Mouse (Mus musculus) liver, embryonic 14.5 days (tissue): ENCODE data around the gene Muc3a. TPM values are rescaled to one million over a fixed set of nuclear protein-coding genes. Genes with fewer than 3 reads are reported as not detected.

Experiments used
- ATAC-seq: fragments of 200-750 bp; cut with Nextera tagmentation; 2 replicates; pipeline ENCODE4 v1.8.0; 2017; ENCODE audit warnings: moderate number of reproducible peaks, mild to moderate bottlenecking, moderate library complexity; ENCODE audit not compliant: insufficient read depth
- DNase-seq, 3 experiments: peaks; one replicate each; pipeline ENCODE4 v3.0.0-alpha.2; 2012 to 2013; ENCODE audit warnings: low read depth in 3 of 3, low spot score in 3 of 3
- H3K27ac ChIP-seq: fragments of 300-500 bp; sonication (generic); 2 replicates; pipeline ENCODE4 v1.5.1; 2014; ENCODE audit warnings: moderate library complexity, mild to moderate bottlenecking, control low read depth, inconsistent platforms
- H3K27me3 ChIP-seq: fragments of 300-500 bp; sonication (generic); 2 replicates; pipeline ENCODE4 v1.6.1; 2014; ENCODE audit warnings: mild to moderate bottlenecking, low read length, moderate library complexity; ENCODE audit not compliant: control insufficient read depth, insufficient read depth
- H3K36me3 ChIP-seq: fragments of 300-500 bp; sonication (generic); replicated peaks from 2 replicates; pipeline ENCODE4 v1.6.1; 2014; ENCODE audit warnings: low read depth; ENCODE audit not compliant: control insufficient read depth, insufficient read depth
- H3K4me1 ChIP-seq, 2 experiments: fragments of 200-500 bp in 1 of 2; fragments of 300-500 bp in 1 of 2; sonication (generic) in 1 of 2; replicated peaks; 2 replicates each; pipeline ENCODE4 v1.6.1; 2012 to 2014; ENCODE audit warnings: antibody characterized with exemption in 1 of 2, inconsistent platforms in 1 of 2, low read length in 1 of 2; ENCODE audit not compliant: control insufficient read depth in 2 of 2, insufficient read depth in 2 of 2
- H3K4me2 ChIP-seq: fragments of 300-500 bp; sonication (generic); 2 replicates; pipeline ENCODE4 v1.6.1; 2014; ENCODE audit warnings: low read depth, mild to moderate bottlenecking, control low read depth, moderate library complexity
- H3K4me3 ChIP-seq, 2 experiments: fragments of 200-500 bp in 1 of 2; fragments of 300-500 bp in 1 of 2; sonication (generic) in 1 of 2; 2 replicates each; pipeline ENCODE4 v1.5.1; 2012 to 2014; ENCODE audit warnings: low read depth in 2 of 2, low read length in 2 of 2, mild to moderate bottlenecking in 2 of 2, control low read depth in 1 of 2, inconsistent platforms in 1 of 2, moderate library complexity in 1 of 2; ENCODE audit not compliant: insufficient read depth in 1 of 2
- H3K9ac ChIP-seq: fragments of 300-500 bp; sonication (generic); replicated peaks from 2 replicates; pipeline ENCODE4 v1.6.1; 2014; ENCODE audit warnings: mild to moderate bottlenecking, control low read depth, moderate library complexity
- H3K9me3 ChIP-seq: fragments of 300-500 bp; sonication (generic); 2 replicates; pipeline ENCODE4 v1.6.1; 2016; ENCODE audit warnings: low read length, mixed read lengths; ENCODE audit not compliant: control insufficient read depth
- CTCF ChIP-seq: IDR thresholded peaks from 2 replicates; pipeline ENCODE4 v1.5.1; 2016; ENCODE audit warnings: antibody characterized with exemption, low read depth, control low read depth
- EP300 ChIP-seq: IDR thresholded peaks from 2 replicates; pipeline ENCODE4 v1.6.1; 2016; ENCODE audit warnings: antibody characterized with exemption, low read depth
- WGBS: fragments of 180-500 bp; shearing (Covaris S2); extraction: QIAGEN DNeasy Blood & Tissue Kit; methylation state at CpG from one replicate; pipeline ENCODE4 v1.1.7; 2014; ENCODE audit not compliant: insufficient replicate concordance; 5-methylcytosine and 5-hydroxymethylcytosine counted together
- polyA plus RNA-seq, 2 experiments: library from polyadenylated mRNA; depleted of rRNA in 1 of 2; stranded (reverse) in 1 of 2; unstranded in 1 of 2; fragments of >200 nt; fragmentation: Nextera tagmentation in 1 of 2; extraction: Ambion mirVana in 1 of 2; gene quantifications; 2 replicates each; pipeline versions ENCODE4 v1.2.1 to v1.2.3; 2012 to 2014

Muc3a gene
- polyA plus RNA-seq, 2 experiments: 0.06 TPM; not detected in 1

DNA sequence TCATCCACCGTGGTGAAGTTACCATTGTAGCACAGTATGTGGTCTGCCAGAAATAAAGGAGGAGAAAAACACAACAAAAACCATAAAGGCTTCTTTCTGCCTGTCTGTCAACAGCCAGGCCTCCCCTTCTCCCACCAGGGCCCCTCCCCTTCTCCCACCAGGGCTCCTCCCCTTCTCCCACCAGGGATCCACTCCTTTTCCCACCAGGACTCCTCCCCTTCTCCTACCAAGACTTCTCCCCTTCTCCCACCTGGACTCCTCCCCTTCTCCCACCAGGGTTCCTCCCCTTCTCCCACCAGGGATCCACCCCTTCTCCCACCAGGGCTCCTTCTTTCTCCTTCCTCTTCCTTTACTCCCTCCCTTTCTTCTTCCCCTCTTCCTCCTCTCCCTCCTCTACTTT, 39.6 kb downstream of the Muc3a start:
- Histone ChIP-seq H3K4me2 (no peak overlapping the region), H3K27ac (no peak overlapping the region), H3K4me1 (no peaks in the 10 kb centered on the region), H3K4me3 (no peak overlapping the region), H3K9ac (no peak overlapping the region), H3K9me3 (no peaks in the 10 kb centered on the region), H3K27me3 (no peaks in the 10 kb centered on the region), H3K36me3 (no peaks in the 10 kb centered on the region)
- ATAC-seq (no peak), DNase-seq (no peak)
- no peak for TF ChIP-seq EP300
- TF ChIP-seq CTCF: no peak
- WGBS: 23% methylated on average over 1 of the region's 1 CpGs

DNA sequence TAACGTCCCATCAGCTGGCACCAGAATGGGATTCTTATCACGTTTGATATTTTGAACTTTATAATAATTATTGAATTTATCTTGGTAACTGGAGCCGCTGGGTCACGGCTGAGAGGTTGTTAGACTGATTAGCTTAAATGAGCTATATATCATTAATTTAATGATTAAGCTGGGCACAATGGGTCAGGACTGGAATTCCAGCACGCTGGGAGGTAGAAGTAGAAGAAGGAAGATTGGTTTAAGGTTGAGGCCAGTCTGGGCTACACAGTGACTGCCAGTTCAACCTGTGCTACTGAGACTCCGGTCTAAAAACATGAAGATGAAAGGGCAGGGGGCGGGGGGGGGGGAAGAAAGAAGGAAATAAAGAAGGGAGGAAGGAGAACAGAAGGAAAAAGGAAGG, 40.7 kb downstream of the Muc3a start:
- WGBS: 53% methylated on average over 7 of the region's 7 CpGs
- H3K27me3 ChIP-seq: no peaks in the 10 kb centered on the region
- DNase-seq (no peak), ATAC-seq (no peak)
- no peaks in the 10 kb centered on the region for H3K36me3 ChIP-seq
- no peaks in the 10 kb centered on the region for H3K4me1 ChIP-seq
- H3K4me2 ChIP-seq: no peak overlapping the region
- no peak overlapping the region for H3K4me3 ChIP-seq
- TF ChIP-seq CTCF (no peak), EP300 (no peak)
- no peak overlapping the region for H3K27ac ChIP-seq
- H3K9me3 ChIP-seq: no peaks in the 10 kb centered on the region
- H3K9ac ChIP-seq: no peak overlapping the region

DNA sequence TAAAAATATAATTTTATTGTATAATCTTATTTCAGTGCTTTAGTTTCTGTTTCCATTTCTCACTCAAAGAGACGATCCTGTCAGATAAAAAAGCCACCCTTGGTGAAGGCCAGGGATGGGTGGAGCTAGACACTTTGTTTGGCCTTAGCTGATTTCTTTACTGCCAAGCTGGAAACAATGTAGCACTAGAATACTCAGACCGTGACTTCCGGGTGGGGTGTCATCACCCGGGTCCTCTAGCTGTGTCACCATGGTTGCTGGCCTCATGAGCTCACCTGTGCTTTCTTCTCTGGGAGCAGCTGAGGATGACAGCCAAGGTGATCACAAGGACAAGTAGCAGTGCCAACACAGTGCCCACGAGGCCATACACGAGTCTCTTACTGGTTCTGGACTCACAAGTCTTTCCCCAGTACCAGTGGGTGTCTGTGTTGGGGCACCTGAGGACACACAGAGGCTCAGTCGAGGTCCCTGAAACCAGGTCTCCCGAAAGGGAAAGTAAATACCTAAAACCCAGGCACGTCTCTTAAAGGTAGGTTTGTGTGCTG, 41.3 kb downstream of the Muc3a start:
- no peak for ATAC-seq
- Histone ChIP-seq H3K9me3 (no peaks in the 10 kb centered on the region), H3K4me1 (no peaks in the 10 kb centered on the region), H3K4me2 (no peak overlapping the region), H3K9ac (no peak overlapping the region), H3K27me3 (no peaks in the 10 kb centered on the region), H3K4me3 (no peak overlapping the region), H3K36me3 (no peaks in the 10 kb centered on the region), H3K27ac (no peak overlapping the region)
- no peak for DNase-seq
- TF ChIP-seq EP300 (no peak), CTCF (no peak)
- WGBS: 48% methylated on average over 9 of the region's 9 CpGs

DNA sequence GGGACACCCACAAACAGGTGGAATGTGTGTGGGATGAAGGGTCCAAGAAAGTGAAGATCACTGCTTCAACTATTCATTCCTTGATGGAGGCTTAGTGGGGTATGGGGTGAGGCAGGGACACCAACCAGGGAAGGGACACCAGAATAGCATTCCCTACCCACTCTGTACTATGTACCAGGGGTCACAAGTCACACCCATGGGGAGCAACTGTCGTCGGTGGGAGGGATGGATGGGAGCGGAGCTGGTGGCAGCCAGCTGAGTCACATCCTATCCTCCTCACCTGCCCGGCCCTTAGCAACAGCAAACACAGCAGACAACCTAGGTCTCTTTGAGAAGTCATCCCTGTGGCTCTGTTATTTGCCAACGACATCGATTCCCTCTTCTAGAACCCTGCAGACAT, 44.6 kb downstream of the Muc3a start:
- DNase-seq (no peak), ATAC-seq (no peak)
- H3K4me3 ChIP-seq: no peak overlapping the region
- no peaks in the 10 kb centered on the region for H3K9me3 ChIP-seq
- no peak overlapping the region for H3K27ac ChIP-seq
- 40% methylated on average over 6 of the region's 6 CpGs for WGBS
- no peaks in the 10 kb centered on the region for H3K27me3 ChIP-seq
- TF ChIP-seq CTCF: no peak
- no peak for TF ChIP-seq EP300
- H3K4me1 ChIP-seq: no peaks in the 10 kb centered on the region
- H3K36me3 ChIP-seq: no peaks in the 10 kb centered on the region
- no peak overlapping the region for H3K9ac ChIP-seq
- H3K4me2 ChIP-seq: no peak overlapping the region

DNA sequence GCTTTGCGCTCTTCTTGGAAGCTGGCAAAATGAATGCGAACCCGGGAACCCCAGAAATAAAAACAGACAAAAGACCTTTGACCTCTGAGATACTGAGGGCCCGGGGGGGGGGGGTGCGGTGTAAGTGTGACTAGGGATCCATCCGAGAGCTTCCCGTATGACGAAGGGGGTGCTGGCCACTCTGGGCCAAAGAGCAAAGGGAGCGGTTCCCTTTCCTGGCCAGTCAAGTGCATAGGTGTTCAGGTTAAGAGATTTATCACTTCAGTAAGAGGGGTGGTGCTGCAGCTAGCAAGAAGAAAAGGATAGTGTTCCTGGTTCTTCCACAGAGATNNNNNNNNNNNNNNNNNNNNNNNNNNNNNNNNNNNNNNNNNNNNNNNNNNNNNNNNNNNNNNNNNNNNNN, 46.2 kb downstream of the Muc3a start:
- WGBS: 62% methylated on average over 9 of the region's 9 CpGs
- TF ChIP-seq EP300: no peak
- H3K4me1 ChIP-seq: no peaks in the 10 kb centered on the region
- DNase-seq: no peak
- H3K27ac ChIP-seq: no peak overlapping the region
- H3K27me3 ChIP-seq: no peaks in the 10 kb centered on the region
- no peaks in the 10 kb centered on the region for H3K36me3 ChIP-seq
- no peak overlapping the region for H3K4me3 ChIP-seq
- no peak overlapping the region for H3K4me2 ChIP-seq
- no peaks in the 10 kb centered on the region for H3K9me3 ChIP-seq
- ATAC-seq: no peak
- no peak overlapping the region for H3K9ac ChIP-seq
